Mouse (Mus musculus) limb, embryonic 11.5 days (tissue): Measurements from ENCODE around the gene C130050O18Rik. TPM values are rescaled to one million over a fixed set of nuclear protein-coding genes. Genes with fewer than 3 reads are reported as not detected.
A peak's percentile ranks its signal among the peaks of the same experiment; 100 is the strongest.
"Not testable (repeated sequence)": the region's sequence is repeated elsewhere in the genome, so short reads cannot be mapped to it uniquely, and the experiment has no call there.

Experiments
- ATAC-seq: fragments of 200-750 bp; cut with Nextera tagmentation; 2 replicates; pipeline ENCODE4 v1.8.0; 2017; ENCODE audit warnings: low read depth; ENCODE audit not compliant: insufficient number of reproducible peaks, low FRiP score, low TSS enrichment
- DNase-seq: peaks from one replicate; pipeline ENCODE4 v3.0.0-alpha.2; 2015; ENCODE audit warnings: low spot score
- H3K27ac ChIP-seq: fragments of 300-500 bp; sonication (generic); replicated peaks from 2 replicates; pipeline ENCODE4 v1.5.1; 2014; ENCODE audit warnings: low read depth, mild to moderate bottlenecking, low read length
- H3K27me3 ChIP-seq: fragments of 300-500 bp; sonication (generic); 2 replicates; pipeline ENCODE4 v1.6.1; 2014; ENCODE audit warnings: mild to moderate bottlenecking, low read length, mixed read lengths; ENCODE audit not compliant: control insufficient read depth, insufficient read depth
- H3K36me3 ChIP-seq: fragments of 300-500 bp; sonication (generic); 2 replicates; pipeline ENCODE4 v1.6.1; 2014; ENCODE audit warnings: mild to moderate bottlenecking, low read length, moderate library complexity, mixed read lengths; ENCODE audit not compliant: control insufficient read depth, insufficient read depth
- H3K4me1 ChIP-seq: fragments of 300-500 bp; sonication (generic); 2 replicates; pipeline ENCODE4 v1.6.1; 2014; ENCODE audit warnings: low read length, mixed read lengths; ENCODE audit not compliant: control insufficient read depth, insufficient read depth
- H3K4me2 ChIP-seq: fragments of 300-500 bp; sonication (generic); 2 replicates; pipeline ENCODE4 v1.6.1; 2014; ENCODE audit warnings: low read depth, mild to moderate bottlenecking, moderate library complexity; ENCODE audit not compliant: severe bottlenecking
- H3K4me3 ChIP-seq: fragments of 300-500 bp; sonication (generic); 2 replicates; pipeline ENCODE4 v1.5.1; 2014; ENCODE audit warnings: low read depth, low read length
- H3K9ac ChIP-seq: fragments of 300-500 bp; sonication (generic); 2 replicates; pipeline ENCODE4 v1.6.1; 2014; ENCODE audit warnings: mild to moderate bottlenecking, low read length
- H3K9me3 ChIP-seq: fragments of 300-500 bp; sonication (generic); 2 replicates; pipeline ENCODE4 v1.6.1; 2016; ENCODE audit warnings: low read length; ENCODE audit not compliant: control insufficient read depth
- WGBS: fragments of 180-500 bp; shearing (Covaris S2); extraction: QIAGEN DNeasy Blood & Tissue Kit; methylation state at CpG from one replicate; pipeline ENCODE4 v1.1.7; 2014; 5-methylcytosine and 5-hydroxymethylcytosine counted together
- polyA plus RNA-seq: library from polyadenylated mRNA; unstranded; fragments of >200 nt; fragmentation: Nextera tagmentation; extraction: Ambion mirVana; gene quantifications from 2 replicates; pipeline ENCODE4 v1.2.1, GENCODE M21; 2014

Gene C130050O18Rik
- polyA plus RNA-seq, 1 experiment from 2014 or later = 0.89 TPM

DNA sequence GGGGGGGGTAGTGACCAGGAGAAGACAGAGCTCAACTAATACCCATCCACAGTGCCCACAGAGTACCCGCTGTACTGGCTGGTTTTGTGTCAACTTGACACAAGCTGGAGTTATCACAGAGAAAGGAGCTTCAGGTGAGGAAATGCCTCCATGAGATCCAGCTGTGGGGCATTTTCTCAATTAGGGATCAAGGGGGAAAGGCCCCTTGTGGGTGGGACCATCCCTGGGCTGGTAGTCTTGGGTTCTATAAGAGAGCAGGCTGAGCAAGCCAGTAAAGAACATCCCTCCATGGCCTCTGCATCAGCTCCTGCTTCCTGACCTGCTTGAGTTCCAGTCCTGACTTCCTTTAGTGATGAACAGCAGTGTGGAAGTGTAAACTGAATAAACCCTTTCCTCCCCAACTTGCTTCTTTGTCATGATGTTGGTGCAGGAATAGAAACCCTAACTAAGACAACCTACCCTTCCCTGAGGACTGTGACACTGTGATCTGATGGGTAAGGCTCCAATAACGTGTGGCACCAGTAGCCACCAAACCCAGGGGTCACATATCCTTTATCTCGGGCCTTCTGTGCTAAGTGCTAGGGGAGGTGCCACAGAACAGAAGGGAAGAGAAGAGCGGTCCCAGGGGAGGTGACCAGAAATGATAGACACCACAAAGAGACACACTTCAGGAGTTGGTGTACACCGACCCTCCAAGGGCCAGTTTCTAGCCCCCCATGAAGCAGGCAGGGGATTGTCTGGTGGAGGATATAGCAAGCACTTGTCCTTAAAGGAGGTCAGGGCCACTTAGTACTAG, 14.6 kb upstream of the C130050O18Rik start:
- not testable (repeated sequence) for H3K27ac ChIP-seq, ATAC-seq

DNA sequence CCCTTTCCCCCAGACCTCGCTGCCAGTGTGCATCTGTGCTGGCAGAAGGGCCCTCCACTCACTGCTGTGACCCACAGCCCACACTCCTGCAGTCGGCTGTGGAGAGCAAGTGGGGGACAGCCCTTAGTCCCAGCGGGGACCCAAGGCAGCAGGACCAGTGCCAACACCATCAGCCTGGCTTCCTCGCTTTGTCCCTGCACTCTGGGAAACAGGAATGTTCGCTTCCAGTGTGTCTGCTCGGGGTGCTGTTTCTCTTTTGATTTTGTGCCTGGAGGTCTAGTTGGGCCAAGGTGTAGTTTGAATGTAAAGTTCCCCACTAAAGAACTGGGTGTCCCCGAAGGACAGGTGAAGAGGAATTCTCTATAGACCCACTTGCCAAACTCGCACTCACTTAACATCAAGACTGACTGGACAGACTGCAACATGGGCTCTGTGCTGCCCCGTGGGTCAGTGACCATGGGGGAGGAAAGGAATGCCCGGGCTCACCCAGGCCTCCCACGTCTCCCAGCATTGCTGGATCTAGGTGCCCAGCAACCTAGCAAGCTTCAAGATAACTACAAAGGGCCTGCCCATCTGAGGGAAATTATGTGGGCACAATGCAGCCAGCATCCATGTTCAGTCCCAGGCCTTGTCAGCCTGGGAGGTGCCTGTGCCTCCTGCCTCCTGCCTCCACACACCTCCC, 13.6 kb upstream of the C130050O18Rik start:
- no peak overlapping the region for H3K4me3 ChIP-seq
- no peaks in the 10 kb centered on the region for H3K27me3 ChIP-seq
- H3K9me3 ChIP-seq = no peaks in the 10 kb centered on the region
- no peak for DNase-seq
- WGBS = 85% methylated on average over 11 of the region's 11 CpGs
- H3K9ac ChIP-seq = peak overlapping the region; percentile 7; the same call in 1 of the 2 replicates
- no peak overlapping the region for H3K27ac ChIP-seq
- ATAC-seq = no peak
- peaks cover 32% of the 10 kb centered on the region for H3K4me1 ChIP-seq
- no peak overlapping the region for H3K4me2 ChIP-seq
- no peaks in the 10 kb centered on the region; the same call in 1 of the 2 replicates for H3K36me3 ChIP-seq

More for the DNA sequence above, 14.6 kb upstream of the C130050O18Rik start:
- Histone ChIP-seq H3K4me1 (peaks cover 32% of the 10 kb centered on the region), H3K9ac (0 out of 2 replicates have a peak overlapping the region, but pooled peaks have one; percentile 7)
- H3K36me3 ChIP-seq, H3K9me3 ChIP-seq, DNase-seq, H3K27me3 ChIP-seq, H3K4me2 ChIP-seq, H3K4me3 ChIP-seq: not testable (repeated sequence)
- 78% methylated on average over 5 of the region's 5 CpGs for WGBS

DNA sequence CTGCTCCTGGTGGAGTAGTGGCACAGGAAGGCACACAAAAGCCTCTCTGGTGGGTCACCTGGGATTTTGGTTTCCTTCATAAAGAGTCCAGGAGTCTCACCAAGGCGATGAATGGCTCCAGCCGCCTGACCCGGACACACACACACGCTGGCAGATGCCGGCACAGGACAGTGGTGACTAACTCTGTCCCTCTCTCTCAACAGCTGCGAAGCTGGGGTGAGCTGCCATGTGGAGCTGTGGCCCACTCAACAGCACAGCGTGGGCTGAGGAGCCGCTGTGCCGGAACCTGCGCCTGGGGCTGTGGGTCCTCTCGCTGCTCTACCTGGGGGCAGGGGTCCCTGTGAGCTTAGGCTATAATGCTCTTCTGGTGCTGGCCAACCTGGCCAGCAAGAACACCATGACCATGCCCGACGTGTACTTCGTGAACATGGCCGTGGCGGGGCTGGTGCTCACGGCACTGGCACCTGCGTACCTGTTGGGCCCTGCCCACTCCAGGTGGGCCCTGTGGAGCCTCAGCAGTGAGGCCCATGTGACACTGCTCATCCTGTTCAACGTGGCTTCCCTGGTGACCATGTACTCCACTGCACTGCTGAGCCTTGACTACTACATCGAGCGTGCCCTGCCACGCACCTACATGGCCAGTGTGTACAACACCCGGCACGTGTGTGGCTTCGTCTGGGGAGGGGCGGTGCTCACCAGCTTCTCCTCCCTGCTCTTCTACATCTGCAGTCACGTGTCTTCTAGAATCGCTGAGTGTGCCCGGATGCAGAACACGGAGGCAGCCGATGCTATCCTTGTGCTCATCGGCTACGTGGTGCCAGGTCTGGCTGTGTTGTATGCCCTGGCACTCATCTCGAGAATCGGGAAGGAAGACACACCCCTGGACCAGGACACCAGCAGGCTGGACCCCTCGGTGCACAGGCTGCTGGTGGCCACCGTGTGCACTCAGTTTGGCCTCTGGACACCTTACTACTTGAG, 12.6 kb upstream of the C130050O18Rik start:
- H3K36me3 ChIP-seq = no peaks in the 10 kb centered on the region; the same call in 1 of the 2 replicates
- no peaks in the 10 kb centered on the region for H3K27me3 ChIP-seq
- peaks cover 26% of the 10 kb centered on the region for H3K4me1 ChIP-seq
- ATAC-seq (no peak), DNase-seq (no peak)
- no peak overlapping the region for H3K9ac ChIP-seq
- WGBS = 94% methylated on average over 37 of the region's 37 CpGs
- no peak overlapping the region for H3K4me3 ChIP-seq
- no peaks in the 10 kb centered on the region for H3K9me3 ChIP-seq
- no peak overlapping the region for H3K4me2 ChIP-seq
- no peak overlapping the region for H3K27ac ChIP-seq

DNA sequence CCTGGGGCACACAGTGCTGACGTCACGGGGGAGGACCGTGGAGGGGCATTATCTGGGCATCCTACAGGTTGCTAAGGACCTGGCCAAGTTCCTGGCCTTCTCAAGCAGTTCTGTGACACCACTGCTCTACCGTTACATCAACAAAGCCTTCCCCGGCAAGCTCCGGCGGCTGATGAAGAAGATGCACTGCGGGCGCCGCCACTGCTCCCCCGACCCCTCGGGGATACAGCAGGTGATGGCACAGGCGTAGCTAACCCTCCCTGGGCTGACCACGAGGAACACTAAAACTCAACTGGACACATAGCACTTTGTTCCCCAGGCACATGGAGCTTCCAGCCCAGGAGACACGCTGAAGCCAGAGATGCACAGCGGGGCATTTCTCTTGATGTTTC, 11.9 kb upstream of the C130050O18Rik start:
- DNase-seq = no peak
- no peak overlapping the region for H3K9ac ChIP-seq
- H3K27ac ChIP-seq = no peak overlapping the region
- no peaks in the 10 kb centered on the region; the same call in 1 of the 2 replicates for H3K36me3 ChIP-seq
- 94% methylated on average over 16 of the region's 16 CpGs for WGBS
- no peaks in the 10 kb centered on the region for H3K9me3 ChIP-seq
- H3K4me3 ChIP-seq = no peak overlapping the region
- no peaks in the 10 kb centered on the region for H3K27me3 ChIP-seq
- peaks cover 20% of the 10 kb centered on the region for H3K4me1 ChIP-seq
- H3K4me2 ChIP-seq = no peak overlapping the region
- no peak for ATAC-seq

DNA sequence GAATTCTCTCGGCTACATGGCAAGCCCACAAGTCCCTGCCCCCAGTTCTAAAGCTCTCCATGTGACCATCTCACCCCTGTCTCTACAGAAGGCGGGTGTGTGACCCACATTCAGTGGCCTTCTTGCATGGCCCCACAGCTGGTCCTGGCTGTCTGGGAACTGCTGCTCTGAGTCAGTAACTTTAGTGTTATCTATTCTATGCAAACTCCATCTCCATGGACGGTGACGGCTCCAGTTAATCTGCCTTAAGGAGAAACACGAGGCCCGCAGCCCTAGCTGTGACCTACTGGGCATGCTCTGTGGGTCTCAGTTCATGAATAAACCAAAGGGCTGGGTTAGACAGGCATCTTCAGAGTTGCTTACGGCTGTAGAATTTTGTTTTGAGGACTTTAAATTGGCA, 10.7 kb upstream of the C130050O18Rik start:
- Histone ChIP-seq H3K27me3 (no peaks in the 10 kb centered on the region), H3K27ac (no peak overlapping the region), H3K9me3 (no peaks in the 10 kb centered on the region), H3K4me3 (no peak overlapping the region), H3K36me3 (no peaks in the 10 kb centered on the region; the same call in 1 of the 2 replicates), H3K4me1 (peaks cover 10% of the 10 kb centered on the region), H3K4me2 (no peak overlapping the region), H3K9ac (no peak overlapping the region)
- DNase-seq (no peak), ATAC-seq (no peak)
- WGBS = 63% methylated on average over 7 of the region's 7 CpGs

DNA sequence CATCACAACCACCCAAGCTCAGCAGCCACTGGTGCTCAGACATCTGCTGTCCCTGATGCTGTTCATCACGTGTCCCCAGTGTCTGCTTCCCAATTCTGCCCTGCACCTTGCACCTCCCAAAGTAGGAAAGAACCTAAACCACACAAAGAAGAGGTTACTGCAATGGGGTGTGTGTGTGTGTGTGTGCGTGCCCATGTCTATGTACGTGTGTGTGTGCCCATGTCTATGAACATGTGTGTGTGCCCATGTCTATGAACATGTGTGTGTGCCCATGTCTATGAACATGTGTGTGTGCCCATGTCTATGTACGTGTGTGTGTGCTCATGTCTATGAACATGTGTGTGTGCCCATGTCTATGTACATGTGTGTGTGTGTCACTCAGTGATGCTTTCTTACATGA, 9.6 kb upstream of the C130050O18Rik start:
- H3K9ac ChIP-seq = no peak overlapping the region
- H3K36me3 ChIP-seq = no peaks in the 10 kb centered on the region; the same call in 1 of the 2 replicates
- H3K4me1 ChIP-seq = peaks cover 2% of the 10 kb centered on the region; the same call in 1 of the 2 replicates
- no peak overlapping the region for H3K4me2 ChIP-seq
- no peaks in the 10 kb centered on the region for H3K27me3 ChIP-seq
- H3K9me3 ChIP-seq = no peaks in the 10 kb centered on the region
- ATAC-seq = no peak
- no peak for DNase-seq
- WGBS = 94% methylated on average over 4 of the region's 4 CpGs
- no peak overlapping the region for H3K4me3 ChIP-seq
- H3K27ac ChIP-seq = no peak overlapping the region

DNA sequence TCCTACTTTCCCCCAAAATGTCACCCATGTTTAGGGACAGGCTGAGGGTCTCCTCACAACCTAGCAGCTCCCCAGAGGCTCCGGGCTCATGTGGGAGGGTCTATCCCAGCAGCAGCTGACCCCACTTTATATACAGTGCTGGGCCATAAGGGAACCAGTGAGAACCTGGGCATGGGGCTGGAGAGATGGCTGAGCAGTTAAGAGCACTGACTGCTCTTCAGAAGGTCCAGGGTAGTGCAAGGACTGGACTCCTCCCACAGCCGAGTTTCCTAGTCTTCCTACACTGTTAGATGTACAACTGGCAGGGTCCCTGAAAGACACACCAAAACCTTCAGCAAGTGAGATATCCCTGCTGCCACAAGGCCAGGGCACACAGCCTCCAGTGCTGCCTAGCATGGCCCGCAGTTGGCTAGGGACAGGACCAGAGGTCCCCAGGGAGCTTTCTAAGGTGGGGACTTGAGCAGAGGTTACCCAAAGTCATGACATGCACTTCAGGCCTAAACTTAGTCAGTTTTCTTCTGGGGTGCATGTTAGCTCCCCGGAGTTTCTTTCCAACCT, 7.6 kb upstream of the C130050O18Rik start:
- H3K27me3 ChIP-seq = no peaks in the 10 kb centered on the region
- H3K9me3 ChIP-seq = no peaks in the 10 kb centered on the region
- ATAC-seq (no peak), DNase-seq (no peak)
- no peak overlapping the region for H3K9ac ChIP-seq
- no peak overlapping the region for H3K27ac ChIP-seq
- WGBS = 90% methylated on average over 4 of the region's 4 CpGs
- H3K36me3 ChIP-seq = no peaks in the 10 kb centered on the region; the same call in 1 of the 2 replicates
- no peak overlapping the region for H3K4me3 ChIP-seq
- peaks cover 2% of the 10 kb centered on the region; the same call in 1 of the 2 replicates for H3K4me1 ChIP-seq
- no peak overlapping the region for H3K4me2 ChIP-seq
